Mouse (Mus musculus): ENCODE measurements around the gene Wdr31. TPM values are rescaled to one million over a fixed set of nuclear protein-coding genes. Genes with fewer than 3 reads are reported as not detected.
"Not testable (repeated sequence)": the region's sequence is repeated elsewhere in the genome, so short reads cannot be mapped to it uniquely, and the experiment has no call there.

The Wdr31 gene
- total RNA-seq, 2 experiments from 2014 or later, result 0.27 to 0.54 TPM

GRCm38 (mm10) chr4:62495946-62496345, 25.2 kb upstream of the Wdr31 start:
- peak; percentile 56 for DNase-seq

- no peak for DNase-seq
Observed at GRCm38 (mm10) chr4:62494230-62494629, 23.5 kb upstream of the Wdr31 start.

GRCm38 (mm10) chr4:62492682-62493081, 22.0 kb upstream of the Wdr31 start:
- no peak for DNase-seq

GRCm38 (mm10) chr4:62487914-62488313, 17.2 kb upstream of the Wdr31 start:
- DNase-seq, result no peak

GRCm38 (mm10) chr4:62487172-62487571, 16.5 kb upstream of the Wdr31 start:
- DNase-seq, result no peak

- no peak for DNase-seq
Observed at GRCm38 (mm10) chr4:62486162-62486696, 15.5 kb upstream of the Wdr31 start.

- DNase-seq, result no peak
Observed at GRCm38 (mm10) chr4:62485450-62486161, 14.9 kb upstream of the Wdr31 start.

GRCm38 (mm10) chr4:62484928-62485327, 14.2 kb upstream of the Wdr31 start:
- no peak for DNase-seq

GRCm38 (mm10) chr4:62480709-62481605, 10.3 kb upstream of the Wdr31 start:
- no peak for DNase-seq

GRCm38 (mm10) chr4:62479937-62480708, 9.4 kb upstream of the Wdr31 start, which contains the start of gene Bspry:
Bspry (plus strand) TSS chr4:62480053.
- no peak for DNase-seq

GRCm38 (mm10) chr4:62479593-62479936, 8.9 kb upstream of the Wdr31 start:
- not testable (repeated sequence) for DNase-seq

- no peak for DNase-seq
Observed at GRCm38 (mm10) chr4:62477542-62478244, 7.0 kb upstream of the Wdr31 start.

GRCm38 (mm10) chr4:62475793-62476192, 5.1 kb upstream of the Wdr31 start:
- DNase-seq, result no peak

GRCm38 (mm10) chr4:62475131-62475530, 4.4 kb upstream of the Wdr31 start:
- no peak for DNase-seq

GRCm38 (mm10) chr4:62472071-62472470, 1.4 kb upstream of the Wdr31 start:
- no peak for DNase-seq

- no peak for DNase-seq
Observed at GRCm38 (mm10) chr4:62468158-62468557, 2.5 kb downstream of the Wdr31 start.

GRCm38 (mm10) chr4:62463124-62463523, 7.6 kb downstream of the Wdr31 start:
- no peak for DNase-seq

- DNase-seq, result no peak
Observed at GRCm38 (mm10) chr4:62460348-62460747, 10.3 kb downstream of the Wdr31 start.

- DNase-seq, result no peak
Observed at GRCm38 (mm10) chr4:62459081-62459480, 11.6 kb downstream of the Wdr31 start.

- peak; percentile 51 for DNase-seq
Observed at GRCm38 (mm10) chr4:62454995-62455394, 15.7 kb downstream of the Wdr31 start.

GRCm38 (mm10) chr4:62440986-62441385, 29.7 kb downstream of the Wdr31 start:
- DNase-seq, result no peak

GRCm38 (mm10) chr4:62440544-62440943, 30.2 kb downstream of the Wdr31 start:
- DNase-seq, result no peak

Measured in gastrocnemius, postnatal 10 days (tissue).